Mouse (Mus musculus) embryonic fibroblast, embryonic 13.5 days (primary cell): ENCODE measurements around the gene Grin3b.

Source experiments
- CTCF ChIP-seq: IDR thresholded peaks from 2 replicates; pipeline ENCODE4 v1.5.1; 2011; ENCODE audit warnings: mild to moderate bottlenecking, control low read depth, low read length, moderate library complexity, borderline replicate concordance; ENCODE audit not compliant: insufficient read depth
- POLR2A ChIP-seq: IDR thresholded peaks from 2 replicates; pipeline ENCODE4 v1.6.1; 2011; ENCODE audit warnings: low read depth, mild to moderate bottlenecking, control low read depth, low read length, moderate library complexity

- TF ChIP-seq CTCF (peak; percentile 51; the same call in 1 of the 2 replicates), POLR2A (no peak)
These were observed 16.6 kb upstream of the Grin3b start for GRCm38 (mm10) chr10:79953946-79954345.
